Mouse (Mus musculus): Measurements from ENCODE around the gene Kpna6.

- TF ChIP-seq CTCF (IDR thresholded peaks at IDR 0.05; ENCODE audit: extremely low read depth, insufficient read depth, low read length) (no peak), POLR2A (IDR thresholded peaks at IDR 0.05; ENCODE audit: extremely low read depth, insufficient read depth, low read length) (no peak)
These were observed 49.6 kb downstream of the Kpna6 start for GRCm38 (mm10) chr4:129622803-129623535.

Measured in cortical plate, adult 2 months (tissue).